Mouse (Mus musculus): ENCODE measurements around the gene Klhl34.

DNA sequence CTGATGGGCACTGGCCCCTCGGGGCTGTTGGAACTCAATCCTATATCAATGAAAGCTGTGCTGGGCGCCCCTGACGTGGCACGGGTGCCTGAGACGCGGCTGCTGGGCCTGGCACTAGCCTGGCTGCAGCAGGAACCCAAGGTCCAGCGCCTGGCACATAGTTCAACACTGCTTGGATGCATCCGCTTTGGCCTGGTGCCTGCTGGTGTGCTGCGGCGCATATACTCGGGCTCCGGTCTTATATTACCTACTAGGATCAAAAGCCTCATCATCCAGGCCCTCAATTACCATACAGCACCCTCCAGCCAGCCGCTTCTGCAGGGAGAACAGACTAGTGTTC is 656 bp downstream of the Klhl34 start:
- TF ChIP-seq POLR2A (IDR thresholded peaks at IDR 0.05; ENCODE audit: control insufficient read depth, low read depth, low read length) (no peak), CTCF (IDR thresholded peaks at IDR 0.05; ENCODE audit: control insufficient read depth, insufficient read depth, insufficient replicate concordance, low read depth, low read length) (no peak)

Data from testis, adult 2 months (tissue).